Mouse (Mus musculus) spleen, adult 2 months (tissue): ENCODE results near the gene Spns3. TPM values are rescaled to one million over a fixed set of nuclear protein-coding genes. Genes with fewer than 3 reads are reported as not detected.

Experiments used
- DNase-seq, 2 experiments: peaks; one replicate each; pipeline versions ENCODE4 v3.0.0 to v3.0.0-alpha.2; 2012 to 2021; ENCODE audit warnings: low spot score in 2 of 2, low read depth in 1 of 2
- H3K27ac ChIP-seq: fragments of 200-500 bp; 2 replicates; pipeline ENCODE4 v1.5.1; 2012; ENCODE audit warnings: low read length, inconsistent platforms; ENCODE audit not compliant: insufficient read depth
- H3K27me3 ChIP-seq: fragments of 200-500 bp; 2 replicates; pipeline ENCODE4 v1.6.1; 2012; ENCODE audit warnings: mild to moderate bottlenecking, moderate library complexity, low read length, inconsistent platforms; ENCODE audit not compliant: control insufficient read depth, insufficient read depth
- H3K36me3 ChIP-seq: fragments of 200-500 bp; 2 replicates; pipeline ENCODE4 v1.6.1; 2012; ENCODE audit warnings: mild to moderate bottlenecking, low read length, inconsistent platforms; ENCODE audit not compliant: control insufficient read depth, insufficient read depth
- H3K4me1 ChIP-seq: fragments of 200-500 bp; 2 replicates; pipeline ENCODE4 v1.6.1; 2011; ENCODE audit warnings: inconsistent platforms; ENCODE audit not compliant: control insufficient read depth, insufficient read depth, insufficient read length
- H3K4me3 ChIP-seq: fragments of 200-500 bp; 2 replicates; pipeline ENCODE4 v1.5.1; 2011; ENCODE audit warnings: mild to moderate bottlenecking, inconsistent platforms; ENCODE audit not compliant: insufficient read depth, insufficient read length; ENCODE audit errors: extremely low read depth
- CTCF ChIP-seq: fragments of 200-500 bp; IDR thresholded peaks from 2 replicates; pipeline ENCODE4 v1.5.1; 2011; ENCODE audit warnings: mild to moderate bottlenecking, inconsistent platforms; ENCODE audit not compliant: insufficient read depth, insufficient read length, insufficient replicate concordance; ENCODE audit errors: extremely low read depth
- POLR2A ChIP-seq: fragments of 200-500 bp; IDR thresholded peaks from 2 replicates; pipeline ENCODE4 v1.6.1; 2011; ENCODE audit warnings: low read depth, low read length, inconsistent platforms
- whole genome bisulfite sequencing: fragments of 180-500 bp; shearing (Covaris S2); methylation state at CpG from one replicate; pipeline ENCODE4 v1.1.7; 2018; 5-methylcytosine and 5-hydroxymethylcytosine counted together
- polyA plus RNA-seq: library from polyadenylated mRNA; depleted of rRNA; stranded (reverse); fragments of >200 nt; gene quantifications from 2 replicates; pipeline ENCODE4 v1.2.3, GENCODE M21; 2012; rRNA removed

The Spns3 gene
- polyA plus RNA-seq, 1 experiment: 18.8 TPM

DNA sequence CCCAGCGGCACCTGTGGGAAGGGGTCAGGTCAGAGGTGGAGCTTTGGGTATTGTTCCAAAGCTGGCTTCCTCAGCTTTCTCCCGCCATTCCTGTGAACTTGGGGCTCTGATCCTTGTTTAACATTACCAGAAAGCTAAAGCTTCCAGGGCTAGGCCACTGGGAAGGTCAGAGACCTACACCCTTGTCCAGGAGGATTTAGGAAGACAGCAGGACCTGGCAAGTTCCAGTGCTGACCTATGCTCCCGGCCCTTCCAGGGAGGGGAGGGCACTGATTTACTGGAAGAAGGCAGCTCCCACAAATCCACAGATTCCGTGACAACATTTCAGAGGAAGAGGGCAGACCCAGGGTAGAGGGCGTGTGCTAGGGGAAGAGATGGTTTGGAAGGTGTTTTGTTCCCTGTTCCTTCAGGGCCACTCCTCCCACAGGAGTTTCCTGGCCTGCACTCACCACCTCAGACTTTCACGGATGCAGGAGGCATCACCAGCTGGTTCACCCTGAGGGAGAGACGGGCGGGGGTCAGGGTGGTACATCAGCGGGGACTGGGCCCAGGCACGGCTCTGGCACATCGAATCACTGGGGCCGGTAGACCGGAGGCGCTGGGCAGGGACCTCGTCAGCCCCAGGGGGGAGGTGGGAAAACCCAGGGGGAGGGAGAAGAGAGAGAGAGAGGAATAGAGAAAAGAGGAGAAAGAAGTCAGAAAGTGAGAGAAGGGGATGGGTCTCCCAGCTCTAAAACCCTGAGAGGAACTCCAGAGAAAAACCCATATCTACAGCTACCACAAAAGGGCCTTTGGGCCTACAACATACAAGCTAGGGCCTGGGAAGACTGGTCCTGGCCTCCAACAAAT lies 97.0 kb downstream of the Spns3 start:
- 87% methylated on average over 15 of the region's 15 CpGs for WGBS
- Histone ChIP-seq H3K4me1 (no peaks in the 10 kb centered on the region), H3K36me3 (peaks cover 42% of the 10 kb centered on the region), H3K27ac (no peak overlapping the region), H3K27me3 (no peaks in the 10 kb centered on the region), H3K4me3 (no peak overlapping the region)
- no peak for TF ChIP-seq POLR2A
- TF ChIP-seq CTCF: no peak
- DNase-seq: no peak

GRCm38 (mm10) chr11:72452140-72452665 lies 98.1 kb downstream of the Spns3 start:
- no peaks in the 10 kb centered on the region for H3K27me3 ChIP-seq
- 86% methylated on average over 3 of the region's 3 CpGs for WGBS
- H3K27ac ChIP-seq: no peak overlapping the region
- peaks cover under 1% of the 10 kb centered on the region; the same call in 1 of the 2 replicates for H3K4me1 ChIP-seq
- no peak overlapping the region for H3K4me3 ChIP-seq
- no peak for DNase-seq
- TF ChIP-seq CTCF (no peak), POLR2A (no peak)
- H3K36me3 ChIP-seq: peaks cover 51% of the 10 kb centered on the region

DNA sequence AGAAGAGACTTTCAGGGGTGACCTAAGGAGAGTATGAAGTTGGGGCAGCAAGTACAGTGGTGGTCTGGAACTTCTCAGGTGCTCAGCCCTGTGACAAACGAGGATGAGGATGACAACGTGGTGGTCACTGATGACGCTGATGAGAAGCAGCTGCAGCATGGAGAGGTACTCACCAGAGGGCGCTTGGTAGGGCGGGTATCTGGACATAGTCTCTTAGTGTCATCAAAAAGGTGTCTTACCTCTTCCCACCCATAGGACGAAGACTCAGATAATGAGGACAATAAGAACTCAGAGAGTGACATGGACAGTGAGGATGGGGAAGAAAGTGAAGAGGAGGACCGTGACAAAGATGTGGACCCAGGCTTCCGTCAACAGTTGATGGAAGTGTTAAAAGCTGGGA lies 102.8 kb downstream of the Spns3 start:
- Histone ChIP-seq H3K4me3 (no peak overlapping the region), H3K27ac (no peak overlapping the region), H3K27me3 (no peaks in the 10 kb centered on the region), H3K36me3 (peaks cover 75% of the 10 kb centered on the region), H3K4me1 (peaks cover 20% of the 10 kb centered on the region; the same call in 1 of the 2 replicates)
- TF ChIP-seq POLR2A: no peak
- TF ChIP-seq CTCF: no peak
- WGBS: 86% methylated on average over 8 of the region's 8 CpGs
- DNase-seq: no peak

- no peaks in the 10 kb centered on the region for H3K27me3 ChIP-seq
- H3K36me3 ChIP-seq: peaks cover 72% of the 10 kb centered on the region
- TF ChIP-seq CTCF (peak; percentile 59; the same call in 1 of the 2 replicates), POLR2A (no peak)
- H3K4me3 ChIP-seq: no peak overlapping the region
- DNase-seq: peak; percentile 50 to 73
- H3K4me1 ChIP-seq: peaks cover 26% of the 10 kb centered on the region; the same call in 1 of the 2 replicates
- peak overlapping the region; percentile 63 for H3K27ac ChIP-seq
- 67% methylated on average over 6 of the region's 6 CpGs for WGBS
These were observed 103.8 kb downstream of the Spns3 start for GRCm38 (mm10) chr11:72446311-72447105.

Other genes starting within 250 kb of the Spns3 start
- gene Xaf1, start 248.9 kb downstream of the Spns3 start, polyA plus RNA-seq: 20.7 and 22.3 TPM in 2 replicates
- 0.08 and 0.27 TPM in 2 replicates for gene Fbxo39, start 236.1 kb downstream of the Spns3 start, polyA plus RNA-seq
- not detected in 2 replicates for gene Tekt1, start 188.1 kb downstream of the Spns3 start, polyA plus RNA-seq
- 0.98 and 1.6 TPM in 2 replicates for gene Smtnl2, start 138.8 kb downstream of the Spns3 start, polyA plus RNA-seq
- gene Ggt6, start 115.0 kb downstream of the Spns3 start, polyA plus RNA-seq: 0.23 and 0.55 TPM in 2 replicates
- gene Mybbp1a, start 109.2 kb downstream of the Spns3 start, polyA plus RNA-seq: 48.6 and 48.7 TPM in 2 replicates
- gene Spns2, start 60.6 kb downstream of the Spns3 start, polyA plus RNA-seq: 43.4 and 44.7 TPM in 2 replicates
- gene Ube2g1, start 56.8 kb upstream of the Spns3 start, polyA plus RNA-seq: 5.1 and 5.3 TPM in 2 replicates
- gene Ankfy1, start 139.5 kb upstream of the Spns3 start, polyA plus RNA-seq: 24.9 and 25.4 TPM in 2 replicates
- gene Cyb5d2, start 245.6 kb upstream of the Spns3 start, polyA plus RNA-seq: 2.4 and 2.8 TPM in 2 replicates
- 27.4 and 29.3 TPM in 2 replicates for gene Zzef1, start 245.7 kb upstream of the Spns3 start, polyA plus RNA-seq